Mouse (Mus musculus): ENCODE data around the gene Il11ra2. TPM values are rescaled to one million over a fixed set of nuclear protein-coding genes. Genes with fewer than 3 reads are reported as not detected.
"Not testable (repeated sequence)": the region's sequence is repeated elsewhere in the genome, so short reads cannot be mapped to it uniquely, and the experiment has no call there.

The Il11ra2 gene
- not detected in 2 replicates for polyA plus RNA-seq (2014; fragmentation: Nextera tagmentation; extraction: Ambion mirVana)

DNA sequence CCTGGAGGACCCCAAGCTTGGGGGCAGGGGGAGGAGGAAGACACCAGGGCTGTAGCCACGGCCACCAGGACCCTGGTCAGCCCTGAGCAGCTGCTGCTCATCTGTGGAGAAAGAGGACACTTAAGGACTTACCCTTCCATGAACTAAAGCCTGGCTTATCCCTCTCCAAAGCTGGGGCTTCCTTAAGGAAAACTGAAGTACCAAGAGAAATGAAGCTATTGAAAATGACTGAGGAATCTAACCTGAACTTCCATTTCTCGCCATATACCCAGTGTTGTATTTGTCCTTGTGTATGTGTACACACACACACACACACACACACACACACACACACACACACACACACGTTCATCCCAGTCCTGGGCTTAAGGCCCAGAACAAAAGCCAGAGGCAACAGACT, at the start of gene Il11ra2:
TSS of gene Il11ra2 (minus strand) at position 101 of the 400 bp plus-strand sequence.
- not testable (repeated sequence) for H3K27me3 ChIP-seq (replicated peaks; ENCODE audit: control insufficient read depth, insufficient read depth, low read length); H3K9me3 ChIP-seq (ENCODE audit: control insufficient read depth, low read length); H3K27ac ChIP-seq (ENCODE audit: low read depth); DNase-seq (ENCODE audit: low spot score); H3K4me2 ChIP-seq (ENCODE audit: low read length); H3K4me1 ChIP-seq (replicated peaks; ENCODE audit: control insufficient read depth, insufficient read depth, low read length); H3K4me3 ChIP-seq (ENCODE audit: low read depth, low read length); ATAC-seq (replicated peaks; ENCODE audit: low FRiP score, low TSS enrichment, low read depth); H3K9ac ChIP-seq (ENCODE audit: low read length); H3K36me3 ChIP-seq (ENCODE audit: control insufficient read depth, insufficient read depth, low read length)
- no CpG with 5 or more reads among the region's 3 CpGs for WGBS

DNA sequence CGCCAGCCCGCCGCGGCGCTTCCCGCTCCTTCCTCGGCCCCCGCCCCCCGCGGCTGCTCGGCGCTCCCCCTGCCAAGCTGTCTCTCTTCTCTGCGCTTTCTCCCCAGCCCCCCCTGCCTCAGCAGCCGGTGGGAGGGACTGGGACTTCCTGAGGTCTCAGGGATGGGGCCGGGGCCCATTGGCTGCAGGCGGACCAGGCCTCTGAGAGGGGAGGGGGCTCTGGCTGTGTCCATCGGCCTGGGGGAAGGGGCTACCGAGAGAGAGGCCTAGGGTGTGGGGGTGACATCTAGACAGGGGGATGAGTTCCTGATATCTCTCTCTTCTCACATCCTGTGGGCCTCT, 20.5 kb upstream of the Il11ra2 start:
- peak; percentile 55; the same call in 1 of the 2 replicates for ATAC-seq (replicated peaks; ENCODE audit: low FRiP score, low TSS enrichment, low read depth)
- WGBS: no CpG with 5 or more reads among the region's 18 CpGs
- H3K27ac ChIP-seq (ENCODE audit: low read depth): not testable (repeated sequence)

DNA sequence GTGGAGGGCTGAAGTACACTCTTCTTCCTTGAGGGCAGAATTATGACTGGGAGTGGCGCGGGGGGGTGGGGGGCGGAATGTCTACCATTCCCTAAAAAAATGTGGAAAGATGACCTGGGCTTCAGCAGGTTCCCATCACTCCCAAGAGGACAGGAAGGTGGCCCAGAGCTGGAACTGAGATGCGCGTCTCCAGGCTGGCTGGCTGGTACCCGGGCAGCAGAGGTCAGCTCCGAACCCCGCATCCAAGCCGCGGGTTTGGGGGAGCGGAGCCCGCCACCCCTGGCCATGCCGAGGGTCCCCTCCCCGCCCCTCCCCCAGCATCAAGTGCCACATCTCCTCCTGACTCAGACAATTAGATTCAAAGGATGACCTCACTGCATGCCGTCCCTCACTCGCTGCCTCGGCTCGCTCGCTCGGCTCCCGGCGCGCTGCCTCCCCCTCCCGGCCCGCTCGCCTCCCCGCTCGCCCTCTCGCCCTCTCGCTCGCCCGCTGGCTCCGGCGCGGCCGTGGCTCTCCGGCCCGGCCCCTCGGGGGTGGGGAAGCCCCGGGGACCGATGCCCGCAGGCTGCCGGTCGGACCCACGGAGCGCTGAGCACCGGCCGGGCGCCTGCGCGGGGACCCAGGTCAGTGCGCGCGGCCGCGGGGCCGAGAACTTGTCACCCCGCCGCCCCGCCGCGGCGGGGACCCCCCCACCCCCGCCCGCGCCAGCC, 19.9 kb upstream of the Il11ra2 start:
- H3K9me3 ChIP-seq (ENCODE audit: control insufficient read depth, low read length): not testable (repeated sequence)

More for the DNA sequence above, 20.5 kb upstream of the Il11ra2 start:
- not testable (repeated sequence) for H3K9me3 ChIP-seq (ENCODE audit: control insufficient read depth, low read length); DNase-seq (ENCODE audit: low spot score); H3K27me3 ChIP-seq (replicated peaks; ENCODE audit: control insufficient read depth, insufficient read depth, low read length); H3K4me1 ChIP-seq (replicated peaks; ENCODE audit: control insufficient read depth, insufficient read depth, low read length); H3K36me3 ChIP-seq (ENCODE audit: control insufficient read depth, insufficient read depth, low read length); H3K4me2 ChIP-seq (ENCODE audit: low read length); H3K9ac ChIP-seq (ENCODE audit: low read length); H3K4me3 ChIP-seq (ENCODE audit: low read depth, low read length)

DNA sequence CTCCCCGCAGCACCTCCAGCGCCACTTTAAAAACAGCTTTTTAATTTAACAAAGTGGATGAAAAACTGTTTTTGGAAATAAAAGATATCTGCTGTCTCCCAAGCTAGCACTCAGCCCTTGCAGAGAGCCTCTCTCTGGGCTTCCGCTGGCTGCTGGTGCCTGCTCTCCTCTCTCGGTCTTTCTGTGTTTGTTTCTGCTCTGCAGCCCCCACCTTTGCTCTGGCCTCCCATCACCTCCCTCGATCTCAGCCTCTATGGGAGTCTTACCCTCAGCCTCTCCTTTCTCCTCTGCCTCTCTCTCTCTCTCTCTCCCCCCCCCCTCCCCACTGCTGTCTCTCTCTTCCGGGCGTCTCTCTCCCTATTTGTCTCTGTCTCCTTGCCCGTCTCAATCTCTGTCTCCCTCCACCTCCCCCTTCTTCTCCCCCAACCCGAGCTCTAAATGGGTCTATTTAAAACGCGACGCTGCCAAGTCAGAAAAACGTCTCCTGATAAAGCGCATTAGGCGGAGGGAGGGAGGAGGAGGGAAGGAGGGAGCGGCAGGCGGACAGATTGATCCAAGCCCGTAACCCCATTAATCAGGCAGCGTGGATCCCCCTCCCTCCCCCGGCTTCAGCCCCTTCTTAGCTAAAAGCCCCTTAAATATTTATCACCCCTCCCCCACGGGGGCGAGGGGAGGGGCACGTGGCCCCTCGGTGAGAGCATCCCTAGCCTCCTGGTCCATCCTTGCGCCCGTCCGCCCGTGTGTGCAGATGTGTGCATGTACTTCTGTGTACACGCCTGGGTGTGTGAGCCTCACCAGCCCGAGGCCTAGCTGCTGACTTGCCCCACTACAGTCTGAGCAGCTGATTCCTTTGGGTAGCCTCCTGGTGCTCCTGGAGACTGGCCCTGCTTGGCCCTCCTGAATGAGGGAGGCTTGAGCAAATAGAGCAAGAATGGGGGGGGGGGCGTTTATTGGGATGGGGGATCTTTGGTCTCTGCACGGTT, 19.0 kb upstream of the Il11ra2 start:
- H3K4me2 ChIP-seq (ENCODE audit: low read length); H3K9me3 ChIP-seq (ENCODE audit: control insufficient read depth, low read length): not testable (repeated sequence)

More for the DNA sequence above, 19.9 kb upstream of the Il11ra2 start:
- not testable (repeated sequence) for H3K4me2 ChIP-seq (ENCODE audit: low read length); H3K9ac ChIP-seq (ENCODE audit: low read length); H3K4me3 ChIP-seq (ENCODE audit: low read depth, low read length); H3K27ac ChIP-seq (ENCODE audit: low read depth); H3K27me3 ChIP-seq (replicated peaks; ENCODE audit: control insufficient read depth, insufficient read depth, low read length); ATAC-seq (replicated peaks; ENCODE audit: low FRiP score, low TSS enrichment, low read depth); H3K36me3 ChIP-seq (ENCODE audit: control insufficient read depth, insufficient read depth, low read length); H3K4me1 ChIP-seq (replicated peaks; ENCODE audit: control insufficient read depth, insufficient read depth, low read length); DNase-seq (ENCODE audit: low spot score)
- no CpG with 5 or more reads among the region's 66 CpGs for WGBS

DNA sequence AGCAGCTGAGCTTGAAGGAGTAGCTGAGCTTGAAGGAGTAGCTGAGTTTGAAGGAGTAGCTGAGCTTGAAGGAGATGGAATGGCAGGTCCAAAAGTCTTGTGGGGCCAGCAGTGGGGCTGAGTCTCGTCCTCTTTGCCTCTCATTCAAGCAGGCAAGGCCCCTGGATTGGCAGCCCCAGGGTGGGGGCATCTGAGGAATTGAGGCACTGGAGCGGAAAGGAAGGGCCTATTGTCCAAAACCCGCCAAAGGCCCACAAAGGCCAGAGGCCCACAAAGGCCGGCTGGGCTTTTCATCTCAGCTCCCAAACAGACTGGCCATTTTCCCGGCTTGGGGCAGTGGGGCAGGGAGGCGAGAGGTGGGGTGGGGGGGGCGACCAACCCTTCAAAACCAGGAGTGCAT, 17.7 kb upstream of the Il11ra2 start:
- H3K9me3 ChIP-seq (ENCODE audit: control insufficient read depth, low read length); H3K36me3 ChIP-seq (ENCODE audit: control insufficient read depth, insufficient read depth, low read length); H3K4me3 ChIP-seq (ENCODE audit: low read depth, low read length); H3K27ac ChIP-seq (ENCODE audit: low read depth); H3K4me1 ChIP-seq (replicated peaks; ENCODE audit: control insufficient read depth, insufficient read depth, low read length); H3K9ac ChIP-seq (ENCODE audit: low read length); H3K4me2 ChIP-seq (ENCODE audit: low read length); DNase-seq (ENCODE audit: low spot score); ATAC-seq (replicated peaks; ENCODE audit: low FRiP score, low TSS enrichment, low read depth); H3K27me3 ChIP-seq (replicated peaks; ENCODE audit: control insufficient read depth, insufficient read depth, low read length): not testable (repeated sequence)
- no CpG with 5 or more reads among the region's 7 CpGs for WGBS

More for the DNA sequence above, 19.0 kb upstream of the Il11ra2 start:
- not testable (repeated sequence) for H3K27me3 ChIP-seq (replicated peaks; ENCODE audit: control insufficient read depth, insufficient read depth, low read length); H3K4me3 ChIP-seq (ENCODE audit: low read depth, low read length); DNase-seq (ENCODE audit: low spot score); ATAC-seq (replicated peaks; ENCODE audit: low FRiP score, low TSS enrichment, low read depth); H3K27ac ChIP-seq (ENCODE audit: low read depth); H3K4me1 ChIP-seq (replicated peaks; ENCODE audit: control insufficient read depth, insufficient read depth, low read length); H3K36me3 ChIP-seq (ENCODE audit: control insufficient read depth, insufficient read depth, low read length); H3K9ac ChIP-seq (ENCODE audit: low read length)
- WGBS: no CpG with 5 or more reads among the region's 32 CpGs

DNA sequence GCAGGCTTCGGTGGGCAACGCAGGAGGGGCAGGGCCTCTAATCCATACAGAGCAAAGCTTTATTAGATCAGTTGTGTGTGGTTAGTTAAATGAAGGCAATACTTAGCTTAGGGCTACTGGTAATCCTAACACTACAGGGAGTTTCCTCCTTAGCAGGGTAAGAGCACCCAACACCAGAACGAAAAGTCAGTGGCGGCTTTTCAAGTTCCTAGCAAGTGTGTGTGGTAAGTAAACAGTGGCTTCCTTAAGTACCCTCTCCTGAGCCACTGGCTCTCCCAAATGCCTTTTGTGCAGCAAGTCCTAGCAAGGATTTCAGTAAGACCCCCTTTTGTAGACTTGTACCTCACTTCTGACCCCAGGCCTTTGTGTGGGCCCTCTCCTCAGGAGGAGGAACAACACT, 13.7 kb upstream of the Il11ra2 start:
- not testable (repeated sequence) for H3K9me3 ChIP-seq (ENCODE audit: control insufficient read depth, low read length); ATAC-seq (replicated peaks; ENCODE audit: low FRiP score, low TSS enrichment, low read depth); H3K27me3 ChIP-seq (replicated peaks; ENCODE audit: control insufficient read depth, insufficient read depth, low read length); H3K4me2 ChIP-seq (ENCODE audit: low read length); H3K9ac ChIP-seq (ENCODE audit: low read length); H3K4me3 ChIP-seq (ENCODE audit: low read depth, low read length); H3K4me1 ChIP-seq (replicated peaks; ENCODE audit: control insufficient read depth, insufficient read depth, low read length); H3K27ac ChIP-seq (ENCODE audit: low read depth); DNase-seq (ENCODE audit: low spot score); H3K36me3 ChIP-seq (ENCODE audit: control insufficient read depth, insufficient read depth, low read length)
- no CpG with 5 or more reads among the region's 4 CpGs for WGBS

DNA sequence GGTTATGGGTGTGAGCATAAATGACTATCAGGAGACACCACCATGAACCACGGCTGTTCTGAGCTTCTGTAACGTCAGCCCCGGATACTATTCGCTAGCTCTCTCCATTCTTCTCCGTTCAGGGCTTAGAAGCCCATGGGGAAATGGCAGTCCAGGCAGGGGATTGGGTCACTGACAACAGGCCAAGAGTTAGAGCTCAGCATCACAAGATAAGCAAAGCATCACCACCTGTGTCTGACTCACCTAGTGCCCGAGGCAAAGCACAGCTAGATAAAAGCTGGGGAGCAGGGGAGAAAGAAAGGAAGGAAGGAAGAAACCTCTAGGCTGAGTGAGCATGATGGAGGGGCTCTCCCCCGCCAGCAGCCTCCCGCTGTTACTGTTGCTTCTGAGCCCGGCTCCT, 6.7 kb downstream of the Il11ra2 start, which contains the start of gene Ccl27b:
TSS of gene Ccl27b (plus strand) at position 301 of the 400 bp plus-strand sequence.
- no CpG with 5 or more reads among the region's 9 CpGs for WGBS
- H3K4me1 ChIP-seq (replicated peaks; ENCODE audit: control insufficient read depth, insufficient read depth, low read length); H3K27ac ChIP-seq (ENCODE audit: low read depth); H3K27me3 ChIP-seq (replicated peaks; ENCODE audit: control insufficient read depth, insufficient read depth, low read length); H3K4me3 ChIP-seq (ENCODE audit: low read depth, low read length); H3K9ac ChIP-seq (ENCODE audit: low read length); ATAC-seq (replicated peaks; ENCODE audit: low FRiP score, low TSS enrichment, low read depth); DNase-seq (ENCODE audit: low spot score); H3K36me3 ChIP-seq (ENCODE audit: control insufficient read depth, insufficient read depth, low read length); H3K9me3 ChIP-seq (ENCODE audit: control insufficient read depth, low read length); H3K4me2 ChIP-seq (ENCODE audit: low read length): not testable (repeated sequence)

DNA sequence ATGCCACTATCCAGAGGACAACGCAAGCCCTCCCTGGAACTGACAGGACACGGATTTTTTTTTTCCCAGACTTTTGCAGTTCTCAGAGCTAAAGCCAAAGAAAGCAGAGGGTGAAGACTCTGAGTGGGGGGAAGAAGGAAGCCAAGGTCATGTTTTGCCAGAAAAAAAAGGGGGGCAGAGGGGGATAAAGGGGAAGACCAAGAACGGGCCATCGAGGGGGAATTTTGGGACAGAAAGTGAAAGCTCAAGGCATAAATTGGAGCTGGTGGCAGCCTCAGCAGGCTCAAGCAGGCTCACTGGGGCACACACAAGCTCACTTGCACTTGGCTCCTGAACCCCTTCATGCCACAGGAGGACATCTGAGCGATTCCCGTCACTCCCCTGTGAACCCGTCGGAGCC, 32.3 kb downstream of the Il11ra2 start, which contains the start of gene Gm2564:
TSS of gene Gm2564 (plus strand) at position 301 of the 400 bp plus-strand sequence.
- H3K4me2 ChIP-seq (ENCODE audit: low read length): not testable (repeated sequence)

More for the DNA sequence above, 32.3 kb downstream of the Il11ra2 start, which contains the start of gene Gm2564:
- not testable (repeated sequence) for DNase-seq (ENCODE audit: low spot score); H3K9me3 ChIP-seq (ENCODE audit: control insufficient read depth, low read length); H3K36me3 ChIP-seq (ENCODE audit: control insufficient read depth, insufficient read depth, low read length); H3K4me1 ChIP-seq (replicated peaks; ENCODE audit: control insufficient read depth, insufficient read depth, low read length); H3K27ac ChIP-seq (ENCODE audit: low read depth); H3K9ac ChIP-seq (ENCODE audit: low read length); H3K27me3 ChIP-seq (replicated peaks; ENCODE audit: control insufficient read depth, insufficient read depth, low read length); H3K4me3 ChIP-seq (ENCODE audit: low read depth, low read length); ATAC-seq (replicated peaks; ENCODE audit: low FRiP score, low TSS enrichment, low read depth)
- no CpG with 5 or more reads among the region's 8 CpGs for WGBS

All from intestine, embryonic 14.5 days (tissue).